Mouse (Mus musculus) adrenal gland, postnatal 25 days (tissue): ENCODE data around the gene Uqcrh. TPM values are rescaled to one million over a fixed set of nuclear protein-coding genes. Genes with fewer than 3 reads are reported as not detected.

ENCODE experiments used
- DNase-seq: peaks from one replicate; pipeline ENCODE4 v3.0.0; 2021; ENCODE audit warnings: mixed read lengths
- total RNA-seq: library from RNA; stranded (reverse); gene quantifications from 2 replicates; pipeline ENCODE4 v1.2.3, GENCODE M21; 2021

Gene Uqcrh
- total RNA-seq, 1 experiment from 2014 or later: 491 TPM

DNA sequence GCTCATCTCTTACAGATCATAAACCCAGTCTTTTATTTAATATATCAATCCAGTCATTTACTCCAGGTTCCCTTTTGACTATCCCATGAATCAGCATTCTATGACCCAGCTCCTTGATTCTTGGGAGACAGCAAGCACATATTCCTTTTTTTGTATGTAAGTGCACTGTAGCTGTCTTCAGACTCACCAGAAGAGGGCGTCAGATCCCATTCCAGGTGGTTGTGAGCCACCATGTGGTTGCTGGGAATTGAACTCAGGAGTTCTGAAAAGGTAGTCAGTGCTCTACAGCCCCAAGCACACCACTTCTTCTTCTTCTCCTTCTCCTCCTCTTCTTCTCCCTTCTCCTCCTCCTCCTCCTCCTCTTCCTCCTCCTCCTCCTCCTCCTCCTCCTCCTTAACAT, 17.3 kb downstream of the Uqcrh start:
- DNase-seq: no peak

DNA sequence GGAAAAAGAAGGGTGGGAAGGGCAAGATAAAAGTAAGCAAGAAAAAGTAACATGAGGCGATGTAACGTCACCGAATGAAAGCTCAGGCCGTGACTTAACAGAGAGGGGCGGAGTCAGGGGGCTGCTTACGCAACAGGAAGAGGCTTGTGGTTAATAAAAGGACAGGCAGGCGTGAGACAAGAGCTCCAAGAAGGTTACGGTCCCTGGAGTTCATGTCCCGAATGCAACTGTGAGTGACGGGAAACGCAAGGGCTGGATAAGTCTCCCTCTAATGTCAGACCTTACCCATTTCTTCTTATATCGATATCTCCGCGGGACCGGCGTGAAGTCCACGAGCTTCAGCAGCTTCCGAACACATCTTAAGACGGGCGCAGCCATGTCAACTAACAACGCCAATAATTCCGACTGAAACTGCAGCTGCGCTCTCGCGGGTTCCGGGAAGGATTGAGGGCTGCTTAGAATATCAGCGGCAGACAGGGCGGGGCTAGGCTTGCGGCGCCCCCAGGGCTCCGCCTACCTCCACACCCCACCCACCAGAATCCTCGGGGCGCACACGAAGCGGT, 21.4 kb downstream of the Uqcrh start, which contains the start of gene Nsun4:
TSS of gene Nsun4 (minus strand) at position 478 of the 563 bp plus-strand sequence.
- DNase-seq: peak; percentile 89

DNA sequence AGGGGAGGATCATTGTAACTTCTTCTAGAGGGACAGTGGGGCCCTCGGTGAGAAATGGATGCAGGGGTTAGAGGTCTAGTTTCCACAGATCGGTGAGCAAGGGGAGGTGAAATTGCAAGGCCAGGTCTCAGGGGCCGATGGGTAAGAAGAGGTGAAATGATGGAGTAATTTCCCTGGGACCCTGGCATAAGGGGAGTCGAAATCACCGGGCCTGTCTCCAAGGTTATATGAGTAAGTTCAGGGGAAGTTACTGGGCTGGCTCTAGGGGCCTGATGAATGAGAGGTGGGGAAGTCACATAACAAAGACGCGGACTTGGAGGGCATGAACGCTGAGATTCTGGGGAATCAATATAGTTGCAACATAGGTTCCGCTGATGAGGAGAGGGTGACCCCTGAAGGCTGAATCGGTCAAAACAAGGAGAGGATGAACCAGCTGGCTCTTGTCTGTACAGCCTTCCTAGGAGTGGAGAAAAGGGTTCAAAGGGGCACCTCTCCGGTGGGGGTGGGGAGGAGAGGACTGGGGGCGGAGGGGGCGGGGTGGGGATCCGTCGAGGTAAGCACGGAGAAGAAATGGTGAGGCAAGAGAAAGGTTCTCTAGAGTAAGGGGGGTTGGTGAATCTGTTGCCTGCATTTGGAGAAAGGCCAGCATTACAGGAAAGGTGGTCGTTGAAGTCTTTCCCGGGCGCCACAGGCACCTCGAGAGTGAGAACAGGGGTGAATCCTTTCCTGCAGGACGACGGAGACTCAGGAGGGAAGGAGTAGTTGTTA, 22.2 kb downstream of the Uqcrh start:
- peak; percentile 29 for DNase-seq

DNA sequence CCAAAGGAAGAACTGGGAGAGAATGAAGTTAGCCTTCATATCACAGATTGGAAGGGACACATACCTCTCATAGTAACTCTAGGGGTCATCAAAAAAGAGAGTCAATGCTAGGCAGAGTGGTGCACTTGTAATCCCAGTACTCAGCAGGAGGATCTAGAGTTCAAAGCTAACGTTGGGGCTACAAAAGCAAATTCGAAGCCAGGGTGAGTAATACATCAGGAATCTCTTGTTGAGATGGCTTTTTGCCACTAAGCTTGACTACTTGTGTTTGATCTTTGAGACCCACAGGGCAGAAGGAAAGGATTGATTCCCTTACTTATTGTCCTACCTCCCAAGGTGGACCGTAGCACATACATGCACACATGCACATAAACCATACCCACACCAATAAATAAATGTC, 25.7 kb downstream of the Uqcrh start:
- DNase-seq: no peak

DNA sequence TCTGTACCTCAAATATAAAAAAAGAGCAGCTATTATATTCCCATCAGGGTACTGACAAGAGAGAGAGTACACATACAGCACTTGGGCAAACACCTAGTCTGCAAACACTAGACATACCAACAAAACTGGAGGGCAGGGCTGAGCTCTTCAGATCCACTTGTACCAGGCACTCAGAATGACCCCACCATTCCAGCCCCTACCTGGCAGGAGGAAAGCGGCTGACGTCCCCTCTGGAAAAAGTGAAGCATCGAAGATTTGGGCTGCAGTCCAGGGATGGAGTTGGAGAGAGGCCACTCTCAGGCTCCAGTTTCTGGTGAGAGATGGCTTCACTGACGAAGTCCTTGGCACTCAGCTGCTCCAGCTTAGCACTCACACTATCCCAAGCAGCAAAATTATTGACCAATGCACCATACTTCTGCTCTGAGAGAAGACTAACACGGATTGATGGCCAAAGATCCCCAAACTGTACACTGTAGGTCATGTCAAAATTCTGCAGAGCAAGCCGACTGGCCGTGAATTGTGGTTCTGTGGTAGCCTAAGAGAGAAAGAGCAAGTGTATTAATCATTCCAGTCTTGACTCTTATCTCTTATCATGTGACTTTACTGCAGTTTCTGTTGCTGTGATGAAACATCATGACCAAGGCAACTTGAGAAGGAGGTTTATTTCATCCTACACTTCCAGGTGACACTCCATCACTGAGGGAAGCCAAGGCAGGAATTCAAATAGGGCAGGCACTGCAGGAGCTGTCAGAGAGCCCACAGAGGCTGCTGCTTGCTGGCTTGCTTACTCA, 26.5 kb downstream of the Uqcrh start:
- peak; percentile 40 for DNase-seq

DNA sequence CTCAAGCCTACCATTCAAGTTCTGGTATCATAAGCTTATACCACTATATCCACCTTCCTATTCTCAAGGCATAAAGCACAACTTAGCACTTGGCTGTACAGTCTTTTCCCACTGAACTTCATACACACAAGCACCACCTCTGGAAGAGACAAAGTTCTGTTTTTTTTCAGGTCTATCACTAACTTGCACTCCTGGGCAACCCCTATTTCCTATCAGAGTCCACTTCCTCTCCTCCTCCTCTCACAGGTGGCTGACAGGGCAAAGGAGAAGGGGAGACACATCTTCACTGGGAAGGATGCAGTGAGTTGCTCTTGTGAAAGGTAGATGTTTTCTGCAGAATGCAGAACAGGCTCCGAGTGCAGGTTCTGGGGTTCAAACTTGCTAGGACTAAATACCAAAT, 27.2 kb downstream of the Uqcrh start:
- DNase-seq: no peak

DNA sequence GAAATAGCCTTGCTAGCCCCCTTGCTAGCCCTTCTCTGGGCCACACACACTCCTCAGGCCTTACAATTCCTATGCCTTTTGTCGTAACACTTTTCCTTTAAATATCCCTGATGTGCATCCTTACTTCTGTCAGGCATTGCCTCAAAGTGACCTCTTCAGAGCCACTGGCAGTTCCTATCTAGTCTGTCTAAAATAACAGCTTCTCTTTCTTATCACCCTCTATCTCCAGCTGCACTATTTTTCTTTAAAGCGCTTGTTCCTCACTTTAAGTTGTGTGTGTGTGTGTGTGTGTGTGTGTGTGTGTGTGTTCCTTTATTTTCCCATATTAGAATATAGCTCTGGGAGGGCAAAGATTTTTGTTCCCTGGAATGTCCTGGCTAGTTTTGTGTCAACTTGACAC, 28.3 kb downstream of the Uqcrh start:
- DNase-seq: no peak

DNA sequence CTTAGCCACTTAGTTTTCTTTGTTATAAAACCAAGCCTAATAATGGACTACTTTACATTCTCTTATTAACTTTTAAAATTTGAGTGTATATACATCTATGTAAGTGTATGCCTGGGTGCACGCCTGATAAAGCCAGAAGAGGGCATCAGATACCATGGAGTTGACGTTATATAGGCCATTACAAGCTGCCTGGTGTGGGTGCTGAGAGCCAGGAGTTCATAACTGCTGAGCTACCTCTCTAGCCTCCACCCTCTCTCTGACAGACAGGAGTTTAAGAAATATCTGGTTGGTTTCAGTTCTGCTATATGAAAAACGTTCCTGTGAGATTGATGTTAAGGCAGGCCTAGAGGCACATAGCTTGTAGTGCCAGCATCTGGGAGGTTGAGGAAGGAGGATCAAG, 32.7 kb downstream of the Uqcrh start:
- no peak for DNase-seq

DNA sequence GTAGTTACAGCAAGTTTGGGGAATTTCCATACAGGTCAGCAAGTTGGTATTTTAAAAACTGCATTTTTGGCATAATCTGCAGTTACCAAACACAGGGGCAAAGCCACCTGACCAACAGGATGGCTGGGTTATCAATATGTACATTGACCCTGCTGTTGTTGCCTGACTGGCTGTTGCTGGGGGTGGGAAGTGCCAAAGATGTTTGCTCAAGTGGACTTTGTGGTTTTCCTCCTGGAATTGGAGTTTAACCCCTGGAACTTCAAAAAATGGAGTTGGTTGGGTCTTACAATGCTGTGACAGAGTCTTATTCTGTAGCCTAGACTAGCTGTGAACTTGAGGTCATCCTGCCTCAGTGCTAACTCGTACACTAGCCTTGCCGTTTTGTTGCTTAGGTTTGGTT, 34.4 kb downstream of the Uqcrh start:
- no peak for DNase-seq

DNA sequence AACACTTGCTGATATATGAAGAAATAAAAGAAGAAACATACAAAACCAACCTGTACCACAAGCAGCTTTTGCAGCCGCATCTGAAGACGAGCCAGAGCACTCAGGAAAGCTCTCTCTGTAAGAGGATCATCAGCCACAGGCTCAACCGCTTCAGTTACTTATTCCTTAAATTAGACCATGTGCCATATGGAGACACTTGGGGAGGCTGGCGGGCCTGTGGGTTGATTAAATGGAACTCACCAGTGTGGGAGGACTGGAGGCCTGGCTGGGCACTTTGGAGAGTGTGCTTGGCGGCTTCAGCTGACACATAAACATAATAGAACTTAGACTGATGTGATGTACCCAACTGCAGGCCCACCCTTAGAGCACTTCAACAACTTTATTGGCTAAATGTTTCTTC, 41.5 kb downstream of the Uqcrh start:
- DNase-seq: no peak

DNA sequence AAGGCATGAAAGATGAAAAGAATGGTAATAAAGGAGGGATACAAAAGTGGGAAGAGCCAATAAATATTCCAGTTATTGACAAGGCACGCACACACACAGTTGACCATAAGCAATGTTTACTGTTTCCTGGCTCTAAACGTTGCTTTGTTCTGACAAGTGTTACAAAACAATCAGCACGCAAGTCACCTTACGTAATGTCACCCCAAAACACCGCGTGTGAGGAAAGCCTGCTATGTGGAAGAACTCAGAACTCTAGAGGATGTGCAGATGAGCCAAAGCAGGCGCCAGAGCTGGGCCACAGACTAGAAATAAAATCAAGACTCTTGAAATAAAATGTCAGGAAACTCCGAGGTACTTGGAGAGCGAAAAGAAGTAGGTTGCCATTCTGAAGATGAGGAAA, 42.0 kb downstream of the Uqcrh start:
- no peak for DNase-seq

DNA sequence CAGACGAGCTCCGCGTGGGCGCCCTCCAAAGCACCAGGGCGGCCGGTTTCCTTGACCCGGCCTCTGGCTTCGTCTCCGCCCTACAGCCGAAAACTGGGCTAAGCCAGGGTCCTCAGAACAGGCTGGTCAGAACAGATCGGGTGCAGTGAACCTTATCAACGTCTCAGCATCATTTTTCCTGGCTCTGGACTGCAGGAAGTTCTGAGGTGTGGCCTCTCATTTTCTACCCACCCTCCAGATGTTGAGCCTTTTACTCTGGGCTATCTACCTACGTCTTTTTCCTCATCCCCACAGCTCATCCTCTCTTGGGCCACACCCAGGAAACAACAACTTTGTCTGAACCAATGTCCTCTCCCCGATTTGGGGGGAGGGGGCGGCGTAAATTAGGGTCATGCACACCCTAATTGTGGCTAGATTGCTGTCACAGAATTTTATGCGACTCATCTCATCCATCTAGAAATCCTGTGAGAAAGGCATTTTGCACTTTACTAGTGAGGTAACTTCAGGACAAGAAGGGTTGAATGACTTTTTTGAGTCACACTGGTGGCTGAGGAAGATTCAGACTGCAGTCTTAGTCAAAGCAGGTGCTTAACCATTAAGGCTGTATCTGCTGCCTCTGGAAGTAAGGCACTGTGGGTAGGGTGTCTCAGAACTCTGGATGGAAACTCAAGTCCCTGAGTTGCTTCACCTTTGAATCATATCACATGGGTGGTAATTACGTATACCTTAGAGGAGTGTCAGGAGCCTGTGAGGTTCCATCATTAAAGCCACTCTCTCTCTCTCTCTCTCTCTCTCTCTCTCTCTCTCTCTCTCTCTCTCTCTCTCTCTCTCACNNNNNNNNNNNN, 56.7 kb downstream of the Uqcrh start, which contains the start of gene Faah:
TSS of gene Faah (minus strand) at position 25 of the 845 bp plus-strand sequence.
- DNase-seq: no peak

DNA sequence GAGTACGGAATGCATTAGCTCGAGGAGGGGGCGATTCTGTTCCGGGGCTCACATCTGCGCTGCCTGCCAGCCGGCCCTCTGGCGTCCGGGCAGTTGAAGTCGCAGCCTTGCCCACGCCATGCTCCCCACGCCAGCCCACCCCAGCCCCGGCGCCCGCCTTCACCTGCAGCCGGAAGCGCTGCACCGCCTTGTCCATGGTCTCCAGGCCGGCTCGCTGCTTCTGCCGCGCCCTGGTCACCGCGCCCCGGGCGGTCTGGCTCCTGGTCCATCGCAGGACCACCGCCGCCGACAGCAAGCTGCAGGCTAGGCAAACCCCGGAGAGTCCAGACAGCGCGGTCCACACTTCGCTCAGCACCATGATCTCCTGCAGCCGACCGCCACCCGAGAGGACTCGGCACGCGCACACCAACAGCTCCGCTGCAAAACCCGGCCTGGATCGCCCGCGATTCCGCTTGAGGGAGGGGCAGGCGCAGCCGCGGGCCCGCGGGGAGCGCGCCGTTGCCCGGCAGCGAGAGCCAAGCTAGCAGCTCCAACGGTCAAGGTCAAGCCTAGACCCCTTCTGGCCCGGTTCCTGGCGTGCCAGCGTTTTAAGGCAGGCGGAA, 57.5 kb downstream of the Uqcrh start:
- DNase-seq: peak; percentile 85

Other genes starting within 250 kb of the Uqcrh start
- gene Mob3c, start 247.0 kb downstream of the Uqcrh start, total RNA-seq: 12.0 and 18.9 TPM in 2 replicates
- gene Mknk1, start 235.9 kb downstream of the Uqcrh start, total RNA-seq: 53.9 and 62.4 TPM in 2 replicates
- not detected in 2 replicates for gene Kncn, start 190.7 kb downstream of the Uqcrh start, total RNA-seq
- gene 6430628N08Rik, start 184.4 kb downstream of the Uqcrh start, total RNA-seq: not detected in 2 replicates
- gene Dmbx1, start 135.1 kb downstream of the Uqcrh start, total RNA-seq: not detected in 2 replicates
- 3.6 and 4.2 TPM in 2 replicates for gene Faah, start 57.1 kb downstream of the Uqcrh start, total RNA-seq
- 29.0 and 29.3 TPM in 2 replicates for gene Nsun4, start 21.2 kb downstream of the Uqcrh start, total RNA-seq
- gene Lrrc41, start 198 bp upstream of the Uqcrh start, total RNA-seq: 55.5 and 62.9 TPM in 2 replicates
- 2.9 and 3.9 TPM in 2 replicates for gene Rad54l, start 48.6 kb upstream of the Uqcrh start, total RNA-seq
- 64.0 and 65.8 TPM in 2 replicates for gene Pomgnt1, start 48.8 kb upstream of the Uqcrh start, total RNA-seq
- 7.6 and 8.2 TPM in 2 replicates for gene Lurap1, start 76.3 kb upstream of the Uqcrh start, total RNA-seq
- gene Tspan1, start 92.5 kb upstream of the Uqcrh start, total RNA-seq: not detected in 2 replicates
- not detected in 2 replicates for gene 1700042G07Rik, start 98.3 kb upstream of the Uqcrh start, total RNA-seq
- gene Gm49337, start 98.3 kb upstream of the Uqcrh start, total RNA-seq: not detected in 2 replicates
- 16.8 and 17.7 TPM in 2 replicates for gene Pik3r3, start 146.5 kb upstream of the Uqcrh start, total RNA-seq